Mouse (Mus musculus): ENCODE results near the gene Gm26566.

- TF ChIP-seq POLR2A (IDR thresholded peaks at IDR 0.05; ENCODE audit: control insufficient read depth, low read depth, low read length): no peak
- TF ChIP-seq CTCF (IDR thresholded peaks at IDR 0.05; ENCODE audit: control insufficient read depth, insufficient read depth, insufficient replicate concordance, low read depth, low read length): no peak
Observed at GRCm38 (mm10) chr4:88726727-88727126, 5.1 kb downstream of the Gm26566 start.
